9 mouse cellular contexts compared by ENCODE assay signal in genomic region chr7:80216566-80216965, GRCm38 (mm10). TPM values are rescaled to one million over a fixed set of nuclear protein-coding genes. Genes with fewer than 3 reads are reported as not detected.
A peak's percentile ranks its signal among the peaks of the same experiment; 100 is the strongest.
DNase-seq lines count a peak whose midpoint lies in the region; ATAC-seq and TF ChIP-seq lines count a peak whose summit lies in the region.
"Had no signal": no experiment of that assay in that cellular context is flagged by ENCODE, and none has a peak within 500 bp of the region (broad histone marks: within the 10 kb centered on the region; RNA-seq: fewer than 3 reads in every experiment).

No protein-coding gene starts in this region.

- ATAC-seq in heart, postnatal 0 days (ENCODE audit: insufficient read depth, low read depth) = no peak
- no peak for ATAC-seq in liver, postnatal 0 days

- H3K4me3 ChIP-seq in heart, postnatal 0 days (ENCODE audit: low read depth, low read length) = no peak overlapping the region
- no peak overlapping the region for H3K4me3 ChIP-seq in liver, postnatal 0 days (ENCODE audit: low read depth, low read length)

- no peak for TF ChIP-seq EP300 in heart, postnatal 0 days (IDR thresholded peaks at IDR 0.05; ENCODE audit: low read depth)
- TF ChIP-seq EP300 in liver, postnatal 0 days (IDR thresholded peaks at IDR 0.05; ENCODE audit: low read depth) = no peak

- TF ChIP-seq CTCF in heart, postnatal 0 days (IDR thresholded peaks at IDR 0.05; ENCODE audit: low read depth) = 0 out of 2 replicates have a peak, but pooled peaks have one; percentile 5
- no peak for TF ChIP-seq CTCF in liver, postnatal 0 days (IDR thresholded peaks at IDR 0.05; ENCODE audit: low read depth)

- WGBS in heart, postnatal 0 days = 71% methylated on average over 8 of the region's 8 CpGs
- WGBS in liver, postnatal 0 days (ENCODE audit: insufficient replicate concordance) = 89% methylated on average over 8 of the region's 8 CpGs

- H3K4me1 ChIP-seq in heart, postnatal 0 days (ENCODE audit: control insufficient read depth, insufficient read depth) = no peaks in the 10 kb centered on the region
- H3K4me1 ChIP-seq in liver, postnatal 0 days (ENCODE audit: insufficient read depth) = peaks cover 4% of the 10 kb centered on the region

- peaks cover 68% of the 10 kb centered on the region for H3K36me3 ChIP-seq in heart, postnatal 0 days (replicated peaks; ENCODE audit: control insufficient read depth, insufficient read depth, low read length)
- H3K36me3 ChIP-seq in liver, postnatal 0 days (replicated peaks; ENCODE audit: insufficient read depth, low read length) = peaks cover 90% of the 10 kb centered on the region

- intact Hi-C loops in left cerebral cortex, postnatal 25 days (cut with DNase I) = no loop called here

- no peaks in the 10 kb centered on the region for H3K27me3 ChIP-seq in heart, postnatal 0 days (ENCODE audit: control insufficient read depth, insufficient read depth, low read length)
- H3K27me3 ChIP-seq in liver, postnatal 0 days (ENCODE audit: insufficient read depth, low read length) = no peaks in the 10 kb centered on the region

- DNase-seq in adrenal gland, postnatal 10 days = peak; percentile 81
- no peak for DNase-seq in adrenal gland, adult 8-10 months
- peak; percentile 37 to 45 for DNase-seq in left cerebral cortex, postnatal 25 days (ENCODE audit: low spot score in 2 of 2)
- no peak for DNase-seq in left cerebral cortex, adult 18-20 months (ENCODE audit: low spot score in 2 of 2)
- no peak for DNase-seq in heart, postnatal 0 days (ENCODE audit: low spot score)
- peak; percentile 12 for DNase-seq in liver, postnatal 0 days
- DNase-seq in thymus, postnatal 10 days (ENCODE audit: low spot score in 2 of 2) = no peak
- DNase-seq in urinary bladder, postnatal 25 days (ENCODE audit: low spot score) = no peak

- no peak overlapping the region for H3K27ac ChIP-seq in heart, postnatal 0 days (ENCODE audit: low read depth)
- H3K27ac ChIP-seq in liver, postnatal 0 days (ENCODE audit: low read depth) = no peak overlapping the region

- no peaks in the 10 kb centered on the region for H3K9me3 ChIP-seq in heart, postnatal 0 days (replicated peaks; ENCODE audit: control insufficient read depth, low read length)
- no peaks in the 10 kb centered on the region for H3K9me3 ChIP-seq in liver, postnatal 0 days (ENCODE audit: low read length)

- H3K9ac ChIP-seq in heart, postnatal 0 days (replicated peaks; ENCODE audit: low read depth, low read length) = no peak overlapping the region
- H3K9ac ChIP-seq in liver, postnatal 0 days (replicated peaks) = no peak overlapping the region

- H3K4me2 ChIP-seq in heart, postnatal 0 days (ENCODE audit: low read depth, low read length) = no peak overlapping the region
- no peak overlapping the region for H3K4me2 ChIP-seq in liver, postnatal 0 days (ENCODE audit: low read depth, low read length)

RNA-seq across cellular contexts. Expression of gene Cib1, which starts 16.0 kb away (rescaled TPM):
- total RNA-seq in adrenal gland, postnatal 10 days (2021) = 10 to 100 TPM; 50.6 to 54.9 TPM
- total RNA-seq in adrenal gland, adult 8-10 months (2022) = 100 to 1,000 TPM in 1 of 4 experiments, 10 to 100 TPM in 3; 64.7 to 105 (median 85.9) TPM
- 10 to 100 TPM; 18.4 to 19.9 TPM for total RNA-seq in left cerebral cortex, postnatal 25 days (2021)
- 10 to 100 TPM; 20.4 to 24.3 TPM for total RNA-seq in left cerebral cortex, adult 18-20 months (2021)
- 26.0 and 27.2 TPM in 2 replicates for total RNA-seq in heart, postnatal 0 days (2014; rRNA removed; ENCODE audit: low replicate concordance)
- polyA plus RNA-seq in heart, postnatal 0 days (2015; fragmentation: Nextera tagmentation; extraction: Ambion mirVana) = 57.2 and 57.4 TPM in 2 replicates
- polyA plus RNA-seq in liver, postnatal 0 days (2015; fragmentation: Nextera tagmentation; extraction: Ambion mirVana) = 79.4 and 89.2 TPM in 2 replicates

RNA-seq across cellular contexts. Expression of gene Gdpgp1, which starts 16.1 kb away (rescaled TPM):
- 1 to 10 TPM; 3.0 to 3.9 TPM for total RNA-seq in adrenal gland, postnatal 10 days (2021)
- 1 to 10 TPM; 4.2 to 6.1 (median 5.3) TPM for total RNA-seq in adrenal gland, adult 8-10 months (2022)
- 1 to 10 TPM; 5.9 to 6.6 TPM for total RNA-seq in left cerebral cortex, postnatal 25 days (2021)
- 1 to 10 TPM; 5.3 to 6.4 TPM for total RNA-seq in left cerebral cortex, adult 18-20 months (2021)
- total RNA-seq in heart, postnatal 0 days (2014; rRNA removed; ENCODE audit: low replicate concordance) = 2.5 and 5.5 TPM in 2 replicates
- polyA plus RNA-seq in heart, postnatal 0 days (2015; fragmentation: Nextera tagmentation; extraction: Ambion mirVana) = 2.0 and 2.3 TPM in 2 replicates
- polyA plus RNA-seq in liver, postnatal 0 days (2015; fragmentation: Nextera tagmentation; extraction: Ambion mirVana) = 1.5 and 1.6 TPM in 2 replicates

RNA-seq across cellular contexts. Expression of gene Ttll13, which starts 29.6 kb away (rescaled TPM):
- total RNA-seq in adrenal gland, postnatal 10 days (2021) = 1 to 10 TPM; 1.1 to 1.8 TPM
- total RNA-seq in adrenal gland, adult 8-10 months (2022) = 1 to 10 TPM; 1.7 to 2.2 (median 1.9) TPM
- 1 to 10 TPM; 1.1 to 2.2 TPM for total RNA-seq in left cerebral cortex, postnatal 25 days (2021)
- total RNA-seq in left cerebral cortex, adult 18-20 months (2021) = 1 to 10 TPM; 1.9 to 3.0 TPM
- total RNA-seq in heart, postnatal 0 days (2014; rRNA removed; ENCODE audit: low replicate concordance) = 0.35 TPM in 1 of 2 replicates, not detected in the other
- polyA plus RNA-seq in heart, postnatal 0 days (2015; fragmentation: Nextera tagmentation; extraction: Ambion mirVana) = 0.51 and 0.98 TPM in 2 replicates
- 0.43 TPM in 2 replicates for polyA plus RNA-seq in liver, postnatal 0 days (2015; fragmentation: Nextera tagmentation; extraction: Ambion mirVana)
- polyA plus RNA-seq: C2C12 had no signal

RNA-seq across cellular contexts. Expression of gene Sema4b, which starts 29.9 kb away (rescaled TPM):
- 10 to 100 TPM; 39.0 to 44.3 TPM for total RNA-seq in adrenal gland, postnatal 10 days (2021)
- 10 to 100 TPM; 58.6 to 86.9 (median 67.8) TPM for total RNA-seq in adrenal gland, adult 8-10 months (2022)
- total RNA-seq in left cerebral cortex, postnatal 25 days (2021) = 10 to 100 TPM; 17.4 to 20.5 TPM
- 10 to 100 TPM; 17.7 to 18.0 TPM for total RNA-seq in left cerebral cortex, adult 18-20 months (2021)
- total RNA-seq in heart, postnatal 0 days (2014; rRNA removed; ENCODE audit: low replicate concordance) = 17.5 and 24.2 TPM in 2 replicates
- 10.5 and 11.7 TPM in 2 replicates for polyA plus RNA-seq in heart, postnatal 0 days (2015; fragmentation: Nextera tagmentation; extraction: Ambion mirVana)
- 11.7 and 13.5 TPM in 2 replicates for polyA plus RNA-seq in liver, postnatal 0 days (2015; fragmentation: Nextera tagmentation; extraction: Ambion mirVana)

RNA-seq across cellular contexts. Expression of gene Ngrn, which starts 44.4 kb away (rescaled TPM):
- 10 to 100 TPM; 38.7 to 47.4 TPM for total RNA-seq in adrenal gland, postnatal 10 days (2021)
- total RNA-seq in adrenal gland, adult 8-10 months (2022) = 10 to 100 TPM; 54.9 to 59.1 (median 57.7) TPM
- 10 to 100 TPM; 43.5 to 45.1 TPM for total RNA-seq in left cerebral cortex, postnatal 25 days (2021)
- total RNA-seq in left cerebral cortex, adult 18-20 months (2021) = 10 to 100 TPM; 41.8 to 47.0 TPM
- total RNA-seq in heart, postnatal 0 days (2014; rRNA removed; ENCODE audit: low replicate concordance) = 14.0 and 29.4 TPM in 2 replicates
- polyA plus RNA-seq in heart, postnatal 0 days (2015; fragmentation: Nextera tagmentation; extraction: Ambion mirVana) = 35.8 and 40.5 TPM in 2 replicates
- 20.9 and 23.1 TPM in 2 replicates for polyA plus RNA-seq in liver, postnatal 0 days (2015; fragmentation: Nextera tagmentation; extraction: Ambion mirVana)

Comparison
In these comparisons a context has a peak if more than half of its experiments do, and no peak if none do; other contexts are left out.
1. DNase-seq: peak in adrenal gland, postnatal 10 days (single experiment), left cerebral cortex, postnatal 25 days (2 of 2) and liver, postnatal 0 days (single experiment); none in adrenal gland, adult 8-10 months (single experiment), left cerebral cortex, adult 18-20 months (0 of 2), heart, postnatal 0 days (single experiment), thymus, postnatal 10 days (0 of 2) and urinary bladder, postnatal 25 days (single experiment).